Mouse (Mus musculus) kidney, postnatal 10 days (tissue): ENCODE measurements at regions not wholly inside any gene's neighbourhood (a gene's known extent, or its start where the extent isn't known, plus 50 kb on each side); places are given as distances from the start of the nearest gene placed in this dataset.

ENCODE experiments used
- DNase-seq: peaks from one replicate; pipeline ENCODE4 v3.0.0; 2021; ENCODE audit warnings: mixed read lengths

DNA sequence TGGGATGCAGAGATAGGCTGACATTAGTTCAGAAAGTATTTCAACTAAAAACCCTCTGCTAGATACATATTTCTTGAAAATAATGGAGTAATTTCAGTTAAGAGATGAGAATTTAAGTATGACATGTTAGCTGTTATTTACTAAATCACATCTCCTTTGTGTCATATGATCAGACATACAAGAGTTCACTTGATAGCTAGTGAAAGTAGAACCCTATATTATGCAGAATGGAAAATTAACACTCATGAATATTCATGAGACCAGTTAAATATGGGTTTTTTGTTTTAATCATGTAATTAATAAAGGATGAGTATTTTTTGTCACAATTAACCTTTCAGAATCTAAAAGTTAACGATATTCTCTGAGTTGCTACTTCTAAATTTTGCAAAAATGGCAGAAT, 1349.4 kb downstream of the Slc22a22 start:
- DNase-seq = no peak

DNA sequence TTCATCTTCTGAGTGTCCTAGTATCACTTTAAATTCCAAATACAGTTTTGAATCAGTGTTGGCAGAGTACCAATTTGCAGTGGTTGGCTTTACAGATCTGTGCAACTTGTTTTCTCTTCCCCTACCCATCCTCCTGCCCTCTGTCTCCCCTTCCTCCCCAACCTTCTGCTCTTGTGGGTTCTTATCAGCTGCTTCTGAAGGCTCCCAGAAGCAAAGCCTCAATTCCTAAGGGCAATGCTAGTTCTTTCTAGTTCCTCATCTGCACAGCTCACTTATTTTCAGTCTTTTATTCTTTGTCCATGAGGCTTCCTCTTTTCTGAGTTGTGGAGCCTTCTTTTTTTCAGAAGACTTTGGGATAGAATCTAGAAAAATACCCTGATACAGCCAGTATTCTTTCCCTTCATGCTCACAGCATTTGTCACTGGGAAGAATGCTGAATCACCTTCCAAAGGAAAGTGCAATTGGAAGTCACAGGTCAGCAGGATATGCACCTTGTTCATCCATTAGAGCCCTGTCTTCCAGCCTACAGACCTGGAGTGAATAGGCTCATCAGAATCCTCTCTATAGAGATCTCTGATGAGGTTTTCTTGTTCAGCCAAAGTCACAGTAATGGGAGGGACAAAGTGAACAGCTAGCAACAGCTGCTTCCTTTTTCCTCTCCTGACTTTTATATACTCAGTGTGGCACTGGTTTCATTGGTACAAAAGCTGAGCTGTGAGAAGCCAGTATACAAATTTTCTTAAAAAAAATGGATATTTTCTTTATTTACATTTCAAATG, 1357.9 kb downstream of the Slc22a22 start:
- no peak for DNase-seq

DNA sequence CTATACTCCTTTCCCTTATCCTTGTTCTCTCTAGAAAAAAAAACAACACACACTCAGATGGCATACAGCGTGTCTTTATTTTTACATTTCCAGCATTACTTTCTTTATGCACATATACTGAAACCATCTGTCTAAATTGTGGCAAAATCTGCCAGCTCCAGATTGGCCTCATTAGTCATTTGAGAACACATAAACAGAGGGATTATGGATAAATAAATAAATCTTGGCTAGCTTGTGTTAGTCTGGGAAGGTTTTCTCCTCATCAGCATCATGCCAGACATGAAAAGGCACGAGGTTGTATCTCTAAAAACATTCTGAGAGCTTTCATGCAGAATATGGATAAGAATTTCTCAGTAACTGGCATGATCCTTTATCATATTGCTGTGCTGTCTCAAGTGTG, 1369.1 kb downstream of the Slc22a22 start:
- no peak for DNase-seq

DNA sequence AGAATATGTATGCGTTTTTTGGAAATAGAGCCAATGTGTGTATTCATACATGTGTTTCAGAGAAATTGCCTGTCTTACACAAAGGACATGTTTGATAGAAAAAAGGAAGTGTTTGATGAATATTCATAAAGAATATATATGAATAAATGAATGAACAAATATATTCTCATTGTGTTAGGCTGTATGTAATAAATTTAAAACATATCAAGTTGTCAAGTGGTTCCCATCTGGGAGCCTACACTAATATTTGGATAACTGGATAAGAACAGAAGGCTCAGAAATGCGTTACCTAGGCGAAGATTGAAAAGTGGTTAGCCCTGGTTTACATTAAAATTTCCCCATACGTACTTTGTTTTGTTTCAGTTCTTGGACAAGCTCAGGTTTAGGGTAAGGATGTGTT, 1369.7 kb downstream of the Slc22a22 start:
- DNase-seq = no peak

DNA sequence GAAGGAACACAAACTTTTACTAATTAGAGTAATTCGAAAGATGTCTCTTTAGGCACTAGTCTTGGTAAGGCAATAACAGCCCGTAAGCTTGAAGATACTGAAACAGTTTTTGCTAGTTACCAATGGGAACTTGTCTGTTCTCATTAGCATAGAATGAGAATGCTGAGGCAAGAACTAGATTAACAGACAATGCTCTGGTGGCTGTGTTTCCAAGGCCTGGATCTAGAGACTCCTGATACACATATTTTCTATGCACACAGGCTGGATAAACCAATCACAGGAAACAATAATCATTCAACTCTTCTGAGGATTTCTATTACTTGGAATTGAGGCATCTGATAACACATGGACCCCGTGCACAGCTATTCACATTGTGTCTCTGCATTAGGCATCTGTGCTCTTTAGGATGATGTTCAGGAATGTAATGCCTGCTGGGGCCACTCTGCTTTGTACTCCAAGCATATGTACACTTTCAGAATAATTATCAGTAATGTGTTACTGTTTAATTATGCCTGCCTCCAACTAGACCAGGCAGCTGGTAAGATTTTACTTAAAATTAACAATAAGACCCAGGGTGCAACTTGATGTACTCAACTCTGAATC, 1377.2 kb downstream of the Slc22a22 start:
- no peak for DNase-seq

DNA sequence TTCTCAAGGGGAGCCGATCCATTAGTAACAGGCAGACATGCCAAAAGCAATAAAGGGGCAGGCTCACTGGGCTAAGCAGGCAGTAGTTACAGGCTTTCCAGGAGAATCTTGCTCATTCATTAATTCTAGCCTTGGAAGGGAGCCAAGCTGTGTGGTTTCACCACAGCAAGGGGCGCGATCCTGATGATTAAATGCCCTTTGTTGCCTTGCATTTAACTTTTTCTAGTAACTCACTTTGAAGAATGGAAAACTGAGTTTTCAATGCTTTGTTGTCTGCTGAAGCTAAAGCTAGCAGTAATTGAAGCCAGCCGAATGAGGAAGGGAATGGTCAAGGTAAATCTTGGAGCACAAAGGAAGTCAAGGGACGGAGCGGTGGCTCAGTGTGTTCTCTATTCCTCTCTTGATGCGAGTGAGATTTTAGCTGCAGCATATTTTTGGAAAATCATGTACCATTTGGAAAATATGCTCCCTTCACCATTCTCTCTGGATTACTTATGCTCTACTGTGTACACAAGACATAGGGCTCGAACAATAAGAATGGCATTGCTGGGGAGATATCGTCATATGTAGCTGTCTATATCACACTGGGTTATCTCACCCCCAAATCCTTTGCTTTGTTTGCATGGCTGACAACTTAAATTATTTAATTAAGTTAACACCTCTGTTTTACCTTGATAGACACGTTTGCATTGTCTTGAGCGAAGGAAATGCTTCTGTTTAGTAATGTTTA, 1399.4 kb downstream of the Slc22a22 start:
- DNase-seq = peak; percentile 33

DNA sequence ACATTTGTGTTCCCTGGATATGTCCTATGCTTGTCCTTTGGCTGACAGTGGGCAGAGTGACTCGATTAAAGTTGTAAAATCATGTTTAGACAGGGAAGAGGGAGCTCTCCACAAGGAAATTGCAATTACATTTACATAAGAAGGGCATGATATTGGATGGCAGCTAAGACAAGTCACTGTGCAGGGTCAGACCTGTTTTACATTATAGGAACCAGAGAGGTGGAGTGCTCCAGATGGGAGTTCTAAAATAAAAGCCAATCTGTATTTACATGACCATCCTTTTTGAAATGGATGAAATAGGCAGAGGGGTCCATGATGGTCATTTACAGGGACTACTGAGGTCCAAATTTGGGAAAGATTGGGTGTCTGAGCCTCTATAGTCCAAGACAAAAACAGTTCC, 1400.3 kb downstream of the Slc22a22 start:
- no peak for DNase-seq

DNA sequence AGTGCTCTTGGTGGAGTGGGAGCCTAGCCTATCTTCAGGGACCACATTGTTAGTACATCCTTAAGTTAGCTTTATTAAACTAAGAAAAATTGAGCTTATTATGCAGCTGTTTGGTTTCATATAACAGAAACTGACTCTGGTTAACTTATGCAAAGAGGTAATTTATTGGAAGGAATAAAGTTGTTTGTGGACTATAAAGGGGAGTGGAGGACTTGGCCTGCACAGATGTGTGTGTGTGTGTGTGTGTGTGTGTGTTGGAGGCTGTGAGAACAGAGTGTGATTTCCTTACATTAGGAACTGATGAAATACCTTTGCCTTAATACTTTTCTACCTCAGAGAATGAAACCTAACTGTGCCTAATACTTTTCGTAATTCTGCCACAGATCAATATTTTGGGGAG, 1400.7 kb downstream of the Slc22a22 start:
- no peak for DNase-seq

DNA sequence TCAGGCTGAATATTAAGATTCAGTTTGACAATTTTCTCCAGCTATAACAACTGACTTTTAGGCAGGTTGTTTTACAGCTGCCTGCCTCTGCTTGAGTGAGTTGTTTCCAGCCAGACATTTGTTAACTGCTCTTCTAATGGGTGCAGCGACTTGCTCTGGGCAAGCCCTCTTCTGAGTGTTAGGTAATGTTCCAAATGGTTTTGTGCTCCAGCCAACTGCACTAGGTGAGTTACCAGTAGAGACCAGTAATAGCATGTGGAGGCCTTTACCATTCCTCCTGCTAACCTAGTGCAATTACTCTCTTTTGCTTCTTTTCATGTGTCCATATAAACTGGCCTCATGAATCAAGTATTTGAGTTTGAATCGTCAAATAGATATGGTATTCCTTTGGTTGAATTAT, 1407.9 kb downstream of the Slc22a22 start:
- no peak for DNase-seq

DNA sequence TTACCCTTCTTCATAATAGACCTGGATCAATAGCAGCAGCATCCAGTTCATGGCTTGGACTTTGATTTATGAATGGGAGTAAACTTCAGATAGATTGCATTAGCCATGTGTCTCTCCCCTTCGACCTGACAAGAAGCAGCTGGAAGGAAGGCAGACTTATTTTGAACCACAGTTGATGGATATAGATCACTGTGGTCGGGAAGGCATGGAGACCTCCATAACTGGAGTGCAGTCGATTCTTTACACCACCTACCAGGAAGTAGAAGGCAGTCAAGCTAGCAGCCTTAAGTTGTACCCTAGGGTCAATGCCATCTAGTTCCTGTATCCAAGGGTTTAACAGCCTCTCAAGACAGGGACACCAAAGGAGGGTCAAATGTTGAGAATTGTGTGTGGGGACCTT, 1410.2 kb downstream of the Slc22a22 start:
- DNase-seq = no peak

DNA sequence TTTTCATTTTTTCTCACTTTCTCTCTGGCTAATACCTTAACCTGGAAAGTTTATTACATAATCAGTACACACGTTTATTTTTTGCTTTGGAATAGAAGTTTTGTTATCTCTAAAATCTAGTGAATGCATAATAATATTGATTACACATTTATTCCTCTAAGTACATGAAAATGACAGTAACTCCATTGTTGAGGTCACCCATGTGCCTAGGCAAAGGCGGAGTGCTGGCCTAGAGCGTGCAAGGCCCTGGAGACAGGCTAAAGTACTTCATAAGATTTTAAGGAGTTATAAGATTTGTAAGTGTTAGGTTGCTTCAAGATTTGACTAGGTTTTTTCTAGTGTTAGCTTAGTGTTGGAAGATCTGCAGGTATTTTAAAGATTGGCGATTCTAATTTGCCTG, 1410.9 kb downstream of the Slc22a22 start:
- no peak for DNase-seq

DNA sequence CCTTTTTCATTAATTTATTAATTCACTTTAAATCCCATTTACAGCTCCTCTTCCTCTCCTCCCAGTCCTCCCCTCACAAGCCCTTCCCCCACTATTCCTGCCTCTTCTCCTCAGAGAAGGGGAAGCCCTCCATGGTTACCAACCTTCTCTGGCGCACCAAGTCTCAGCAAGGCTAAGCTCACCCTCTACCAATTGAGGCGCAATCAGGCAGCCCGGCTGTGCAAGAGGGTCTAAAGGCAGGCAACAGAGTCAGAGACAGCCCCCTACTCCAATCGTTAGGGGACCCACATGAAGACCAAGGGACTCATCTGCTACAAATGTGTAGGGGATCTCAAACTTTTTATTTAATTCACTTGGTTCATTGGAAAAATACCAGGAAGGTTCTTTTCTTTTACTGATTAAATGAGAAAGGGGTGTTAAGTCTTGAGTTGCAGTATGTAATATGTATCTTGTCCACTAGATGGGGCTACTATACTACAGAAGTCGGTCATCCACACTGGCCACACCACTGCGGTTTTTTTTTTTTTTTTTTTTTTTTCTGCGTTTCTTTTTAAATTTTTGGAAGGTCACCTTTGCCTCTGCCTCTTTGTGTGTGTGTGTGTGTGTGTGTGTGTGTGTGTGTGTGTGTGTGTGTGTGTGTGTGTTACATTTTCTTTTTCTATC, 1411.4 kb downstream of the Slc22a22 start:
- DNase-seq = no peak

DNA sequence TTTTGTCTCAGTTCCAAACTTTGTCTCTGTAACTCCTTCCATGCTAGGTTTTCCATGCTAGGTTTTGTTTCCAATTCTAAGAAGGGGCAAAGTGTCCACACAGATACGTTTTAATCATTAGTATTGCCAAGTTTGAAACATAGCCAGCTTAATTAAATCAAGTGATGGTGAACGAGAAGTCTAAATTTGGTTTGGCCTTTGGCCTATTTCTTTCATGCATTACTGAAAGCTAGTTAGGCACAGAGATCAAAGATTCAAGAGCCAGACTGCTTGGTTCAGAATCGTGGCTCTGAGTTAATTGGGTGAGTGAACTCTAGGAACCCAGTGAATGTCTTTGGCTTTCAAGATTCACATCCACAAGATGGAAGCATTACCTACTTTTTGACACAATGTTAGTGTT, 1414.8 kb downstream of the Slc22a22 start:
- DNase-seq = no peak

DNA sequence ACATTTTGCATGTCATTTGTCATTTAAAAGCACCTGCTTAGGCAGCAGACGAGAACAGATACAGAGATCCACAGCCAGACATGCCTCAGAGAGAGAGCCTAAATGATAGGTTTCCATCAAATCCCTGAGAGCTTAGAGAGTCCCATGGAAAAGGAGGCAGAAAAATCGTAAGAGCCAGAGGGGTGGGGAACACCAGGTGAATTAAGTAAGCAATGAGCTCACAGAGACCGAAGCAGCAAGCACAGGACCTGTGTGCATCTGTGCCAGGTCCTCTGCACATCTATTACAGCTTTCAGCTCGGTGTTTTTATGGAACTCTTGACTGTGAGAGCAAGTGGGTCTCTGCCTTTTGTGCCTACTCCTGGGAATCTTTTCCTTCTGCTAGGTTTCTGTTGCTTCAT, 1416.1 kb downstream of the Slc22a22 start:
- no peak for DNase-seq

DNA sequence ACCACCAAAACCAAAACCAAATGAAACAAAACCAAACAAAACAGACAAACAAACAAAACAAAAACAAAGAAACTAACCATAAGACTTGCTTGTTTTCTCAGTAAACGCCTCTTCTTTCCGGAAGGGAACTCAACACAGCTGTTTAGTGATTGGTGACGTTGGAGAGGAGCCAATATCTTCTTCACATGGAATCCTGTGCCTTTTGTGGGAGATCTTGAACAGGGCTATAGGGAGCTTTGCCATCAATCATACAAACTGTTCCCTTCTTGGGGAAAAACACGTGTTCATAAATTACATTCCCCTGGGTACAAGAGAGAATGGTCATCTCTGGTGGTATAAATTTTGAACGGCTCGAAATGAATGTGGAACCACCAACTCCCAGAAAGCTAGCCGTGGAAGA, 1426.7 kb downstream of the Slc22a22 start:
- DNase-seq = no peak

DNA sequence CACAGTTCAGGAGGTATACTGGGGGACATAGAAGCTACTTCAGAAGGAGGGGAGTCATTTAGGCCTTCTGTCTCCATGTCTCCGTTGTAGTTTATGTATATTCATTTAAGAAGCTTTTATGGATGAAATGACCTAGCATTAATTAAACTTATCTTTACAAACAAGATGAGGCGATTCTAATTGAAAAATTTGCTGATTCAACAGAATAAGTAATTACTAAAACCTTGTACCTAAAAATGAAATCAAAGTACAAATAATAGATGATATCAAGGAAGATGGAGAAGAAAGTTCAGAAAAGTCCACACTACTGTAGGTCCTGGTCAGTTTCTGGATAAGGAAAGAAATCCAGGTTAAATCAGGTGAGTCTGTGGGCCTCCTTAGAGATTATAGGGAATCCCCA, 1429.6 kb downstream of the Slc22a22 start:
- no peak for DNase-seq

DNA sequence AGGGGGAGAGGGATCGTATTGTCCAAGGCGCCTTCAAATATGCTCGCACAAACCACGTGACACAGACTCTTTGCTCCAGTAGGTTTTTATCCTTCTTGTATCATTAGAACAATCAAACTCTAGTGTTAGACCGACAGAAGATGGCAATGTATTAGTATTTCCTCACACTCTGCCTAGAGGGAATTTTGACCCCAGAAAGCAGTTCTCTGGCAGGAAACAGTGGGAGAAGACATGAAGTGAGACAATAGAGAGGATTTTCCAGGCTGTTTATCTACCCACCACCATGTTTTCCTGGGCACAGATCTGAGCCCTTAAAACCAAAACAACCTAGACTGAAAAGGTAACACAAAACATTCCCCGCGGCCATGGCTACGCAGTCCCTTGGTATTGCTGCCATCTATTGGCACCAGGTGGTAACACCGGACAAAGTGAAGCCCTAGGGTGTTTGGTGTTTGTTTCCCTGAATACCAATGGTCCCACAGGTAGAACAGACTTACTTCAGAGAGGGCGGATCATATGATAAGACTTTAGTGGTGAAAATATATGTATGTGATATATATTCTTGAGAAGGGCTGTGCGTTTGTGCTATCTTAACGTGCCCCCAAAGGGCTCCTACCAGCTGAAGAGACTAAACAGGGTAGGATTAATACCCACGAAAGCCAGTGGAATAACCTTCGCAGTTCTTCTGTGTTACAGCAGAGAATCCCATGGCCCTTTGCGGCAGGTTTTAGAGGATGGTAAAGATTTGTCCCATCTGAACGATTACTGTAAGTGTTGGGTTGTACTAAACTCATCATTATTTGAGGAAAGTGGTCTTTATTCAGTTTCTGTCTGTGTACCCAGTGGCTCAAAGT, 1430.5 kb downstream of the Slc22a22 start:
- DNase-seq = peak; percentile 85

DNA sequence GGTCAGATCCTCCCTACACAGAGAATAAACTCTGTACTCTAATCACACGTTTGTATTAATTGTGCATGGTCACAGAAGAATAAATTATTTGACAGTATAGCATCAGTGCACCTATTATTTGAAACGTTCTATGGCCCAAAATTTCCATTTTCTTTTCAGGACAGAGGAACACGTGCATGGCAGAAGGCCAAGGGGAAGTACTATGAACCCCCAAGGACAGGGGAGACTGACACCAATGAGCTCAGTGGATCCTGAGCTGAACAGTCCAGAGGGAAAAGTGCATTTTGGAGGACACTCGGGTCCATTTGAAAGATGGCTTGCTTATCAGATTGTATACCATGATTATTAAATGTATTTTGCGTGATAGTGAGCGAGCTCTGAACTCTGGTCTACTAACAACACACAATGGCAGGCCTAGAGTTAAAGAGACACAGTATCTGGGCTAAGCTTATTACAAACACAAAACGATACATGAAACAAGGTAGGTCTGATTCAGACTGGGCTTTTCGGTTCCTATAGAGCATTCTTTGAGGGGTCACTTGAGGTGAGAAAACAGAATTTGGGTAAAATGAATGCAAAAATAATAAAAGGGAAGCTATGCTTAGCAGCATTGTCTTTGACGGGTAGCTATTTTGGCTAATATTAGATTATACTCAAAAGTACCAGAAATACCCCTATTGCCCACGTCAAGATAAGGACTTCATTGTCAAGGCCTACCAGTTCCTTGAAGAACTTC, 1431.7 kb downstream of the Slc22a22 start:
- no peak for DNase-seq

DNA sequence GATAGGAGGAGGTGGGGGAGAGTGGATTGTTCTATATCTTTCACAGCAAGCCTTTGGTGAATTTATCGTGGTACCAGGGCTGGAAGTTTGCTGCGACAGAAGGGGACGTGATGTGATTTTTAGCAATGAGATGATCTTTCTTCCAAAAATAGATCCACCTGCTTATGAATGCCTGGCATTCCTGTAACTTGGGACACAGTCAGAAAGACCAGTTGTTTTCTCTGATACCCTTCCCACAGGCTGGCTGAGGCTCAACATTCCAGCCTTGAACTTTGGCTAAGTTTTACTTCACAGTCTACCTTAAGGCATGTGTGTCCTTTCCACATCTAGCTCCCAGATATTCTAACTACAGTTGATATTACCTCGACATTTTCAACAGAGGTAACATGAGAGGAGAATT, 1434.1 kb downstream of the Slc22a22 start:
- no peak for DNase-seq

DNA sequence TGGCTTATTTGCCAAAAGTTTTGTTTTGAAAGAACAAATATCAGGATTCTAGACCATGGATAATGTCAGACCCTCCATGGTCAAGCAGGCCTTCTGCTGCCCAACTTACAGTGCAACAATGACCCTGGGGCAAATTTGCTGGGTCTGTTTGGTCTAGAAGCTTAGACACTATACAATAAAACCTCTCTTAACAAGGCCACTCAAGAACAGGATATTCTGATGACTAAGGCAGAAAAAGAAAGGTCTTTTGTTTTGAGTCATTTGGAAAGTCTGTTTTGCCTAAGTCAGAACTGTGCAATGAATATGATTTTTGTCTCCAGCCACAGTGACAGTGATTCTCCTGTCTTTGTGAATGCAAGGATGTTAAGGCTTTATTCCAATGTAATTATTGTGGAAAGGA, 1435.0 kb downstream of the Slc22a22 start:
- no peak for DNase-seq

DNA sequence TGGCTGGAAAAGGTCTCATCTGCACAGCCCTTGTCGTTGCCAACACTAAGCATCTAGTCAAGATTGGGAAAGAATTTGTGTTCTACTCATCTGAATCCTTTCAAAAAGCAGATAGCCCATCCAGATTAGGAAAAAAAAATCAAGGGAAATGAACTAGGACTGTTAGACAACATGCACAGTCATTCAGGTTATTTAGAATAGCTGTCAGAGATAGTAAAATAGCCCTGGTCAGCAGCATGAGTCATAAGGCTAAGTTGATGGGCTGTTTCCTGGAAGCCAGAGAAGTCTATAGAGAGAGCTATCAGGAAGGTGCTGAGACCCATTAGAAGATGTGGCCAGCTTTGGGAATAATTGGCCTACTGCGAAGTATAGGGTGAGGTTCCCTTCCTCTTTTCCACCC, 1447.4 kb downstream of the Slc22a22 start:
- DNase-seq = no peak
